Mouse (Mus musculus): ENCODE measurements around the gene Lmna.

Gene Lmna

GRCm38 (mm10) chr3:88538271-88539145, 28.8 kb upstream of the Lmna start:
- DNase-seq (ENCODE audit: low spot score) = peak; percentile 48

GRCm38 (mm10) chr3:88537146-88537545, 27.4 kb upstream of the Lmna start:
- no peak for DNase-seq (ENCODE audit: low spot score)

GRCm38 (mm10) chr3:88536103-88536930, 26.6 kb upstream of the Lmna start:
- peak; percentile 71 for DNase-seq (ENCODE audit: low spot score)

GRCm38 (mm10) chr3:88535527-88535926, 25.8 kb upstream of the Lmna start:
- no peak for DNase-seq (ENCODE audit: low spot score)

GRCm38 (mm10) chr3:88535005-88535404, 25.2 kb upstream of the Lmna start:
- no peak for DNase-seq (ENCODE audit: low spot score)

- no peak for DNase-seq (ENCODE audit: low spot score)
Observed at GRCm38 (mm10) chr3:88533706-88534105, 23.9 kb upstream of the Lmna start.

- DNase-seq (ENCODE audit: low spot score) = peak; percentile 65
Observed at GRCm38 (mm10) chr3:88532689-88533511, 23.1 kb upstream of the Lmna start.

GRCm38 (mm10) chr3:88532299-88532674, 22.5 kb upstream of the Lmna start, which contains the start of gene Mex3a:
Gene Mex3a (plus strand): TSS chr3:88532395.
- no peak for DNase-seq (ENCODE audit: low spot score)

- peak; percentile 90 for DNase-seq (ENCODE audit: low spot score)
Observed at GRCm38 (mm10) chr3:88531348-88532298, 21.9 kb upstream of the Lmna start.

- no peak for DNase-seq (ENCODE audit: low spot score)
Observed at GRCm38 (mm10) chr3:88530082-88530864, 20.5 kb upstream of the Lmna start.

GRCm38 (mm10) chr3:88529204-88530000, 19.6 kb upstream of the Lmna start:
- DNase-seq (ENCODE audit: low spot score) = no peak

GRCm38 (mm10) chr3:88528646-88529045, 18.9 kb upstream of the Lmna start:
- no peak for DNase-seq (ENCODE audit: low spot score)

- DNase-seq (ENCODE audit: low spot score) = peak; percentile 63
Observed at GRCm38 (mm10) chr3:88527565-88527964, 17.8 kb upstream of the Lmna start.

- peak; percentile 95 for DNase-seq (ENCODE audit: low spot score)
Observed at GRCm38 (mm10) chr3:88526157-88527131, 16.7 kb upstream of the Lmna start.

- DNase-seq (ENCODE audit: low spot score) = no peak
Observed at GRCm38 (mm10) chr3:88525021-88525420, 15.3 kb upstream of the Lmna start.

GRCm38 (mm10) chr3:88523027-88523426, 13.3 kb upstream of the Lmna start:
- no peak for DNase-seq (ENCODE audit: low spot score)

GRCm38 (mm10) chr3:88521803-88522331, 12.1 kb upstream of the Lmna start:
- DNase-seq (ENCODE audit: low spot score) = peak; percentile 89

- DNase-seq (ENCODE audit: low spot score) = no peak
Observed at GRCm38 (mm10) chr3:88521156-88521555, 11.4 kb upstream of the Lmna start.

Data from retina, embryonic 14.5 days (tissue).